Mouse (Mus musculus): ENCODE results near the gene Clcnkb. TPM values are rescaled to one million over a fixed set of nuclear protein-coding genes. Genes with fewer than 3 reads are reported as not detected.

The Clcnkb gene
- polyA plus RNA-seq, 1 experiment from 2014 or later: not detected

DNA sequence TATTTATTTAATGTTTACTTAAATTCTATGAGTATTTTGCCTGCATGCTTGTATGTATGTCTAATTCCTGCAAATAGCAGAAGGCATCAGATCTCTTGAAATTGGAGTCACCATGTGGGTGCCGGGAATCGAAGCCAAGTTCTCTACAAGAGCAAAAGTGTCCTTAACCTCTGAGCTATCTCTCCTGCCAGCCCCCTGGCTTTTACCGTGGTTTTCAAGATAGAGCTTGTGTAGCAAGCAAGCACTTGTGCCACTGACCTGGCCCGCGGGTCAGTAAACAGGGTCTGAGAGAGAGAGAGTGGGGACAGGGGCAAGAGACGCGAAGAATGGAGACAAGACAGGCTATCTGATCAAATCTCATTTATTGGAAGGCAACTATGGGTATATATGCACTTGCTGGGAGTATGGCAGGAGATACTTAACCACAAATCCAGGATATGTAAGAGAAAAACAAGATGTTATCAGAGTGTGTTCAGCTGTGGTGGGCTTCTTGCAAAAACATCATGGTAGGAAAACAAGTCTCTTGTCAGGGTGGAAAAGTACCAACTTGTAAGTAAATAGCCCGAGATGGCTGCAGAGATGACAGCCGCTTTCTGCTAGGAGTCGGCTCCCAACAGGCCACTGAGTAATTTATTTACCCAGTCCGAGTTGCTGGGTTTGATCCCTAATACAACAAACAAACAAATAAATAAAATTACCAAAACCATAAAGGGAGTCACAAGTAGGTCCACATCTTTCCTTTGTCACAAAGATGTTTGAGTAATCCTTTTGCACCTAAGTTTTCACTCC, 28.0 kb upstream of the Clcnkb start:
- peak overlapping the region; percentile 95; the same call in 1 of the 2 replicates for H3K9ac ChIP-seq (ENCODE audit: low read length)
- WGBS: 51% methylated on average over 11 of the region's 11 CpGs
- H3K9me3 ChIP-seq (replicated peaks; ENCODE audit: control insufficient read depth, low read length): no peaks in the 10 kb centered on the region
- no peak overlapping the region for H3K27ac ChIP-seq (ENCODE audit: low read depth, low read length)
- peaks cover 4% of the 10 kb centered on the region for H3K4me1 ChIP-seq (ENCODE audit: control insufficient read depth, insufficient read depth, low read length)
- H3K4me3 ChIP-seq (ENCODE audit: low read depth, low read length): peak overlapping the region; percentile 96
- peaks cover 22% of the 10 kb centered on the region for H3K36me3 ChIP-seq (ENCODE audit: control insufficient read depth, insufficient read depth, low read length)
- ATAC-seq (no peak), DNase-seq (ENCODE audit: low spot score) (no peak)
- H3K4me2 ChIP-seq (ENCODE audit: low read length): peak overlapping the region; percentile 50
- H3K27me3 ChIP-seq (replicated peaks; ENCODE audit: control insufficient read depth, insufficient read depth, low read length): no peaks in the 10 kb centered on the region

DNA sequence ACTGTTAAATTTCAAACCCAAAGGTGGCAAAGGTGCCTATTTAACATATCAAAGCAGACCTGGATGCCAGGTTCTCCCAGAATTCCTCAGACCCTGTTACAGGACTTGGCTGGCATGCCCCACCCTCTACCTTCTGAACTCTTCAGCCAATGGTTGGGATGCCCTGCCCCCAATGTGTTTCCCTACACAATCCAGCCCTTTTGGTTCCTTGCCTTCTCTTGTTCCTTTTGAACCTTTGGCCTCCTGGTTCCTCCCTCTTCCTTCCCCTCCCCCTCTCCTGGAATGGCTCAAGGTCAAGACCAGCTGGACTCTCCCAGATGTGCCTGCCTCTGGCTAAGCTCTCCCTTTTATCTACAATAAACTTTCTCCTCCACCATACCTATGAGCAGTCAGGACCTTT, 25.1 kb upstream of the Clcnkb start:
- H3K9ac ChIP-seq (ENCODE audit: low read length): no peak overlapping the region
- H3K36me3 ChIP-seq (ENCODE audit: control insufficient read depth, insufficient read depth, low read length): no peaks in the 10 kb centered on the region
- no peaks in the 10 kb centered on the region for H3K27me3 ChIP-seq (replicated peaks; ENCODE audit: control insufficient read depth, insufficient read depth, low read length)
- H3K4me1 ChIP-seq (ENCODE audit: control insufficient read depth, insufficient read depth, low read length): peaks cover 4% of the 10 kb centered on the region
- no peaks in the 10 kb centered on the region for H3K9me3 ChIP-seq (replicated peaks; ENCODE audit: control insufficient read depth, low read length)
- DNase-seq (ENCODE audit: low spot score) (no peak), ATAC-seq (no peak)
- no peak overlapping the region for H3K4me3 ChIP-seq (ENCODE audit: low read depth, low read length)
- H3K4me2 ChIP-seq (ENCODE audit: low read length): no peak overlapping the region
- H3K27ac ChIP-seq (ENCODE audit: low read depth, low read length): no peak overlapping the region

- DNase-seq (ENCODE audit: low spot score) (no peak), ATAC-seq (no peak)
- no peak overlapping the region for H3K9ac ChIP-seq (ENCODE audit: low read length)
- no peak overlapping the region for H3K4me2 ChIP-seq (ENCODE audit: low read length)
- H3K9me3 ChIP-seq (replicated peaks; ENCODE audit: control insufficient read depth, low read length): no peaks in the 10 kb centered on the region
- H3K4me1 ChIP-seq (ENCODE audit: control insufficient read depth, insufficient read depth, low read length): no peaks in the 10 kb centered on the region
- H3K27me3 ChIP-seq (replicated peaks; ENCODE audit: control insufficient read depth, insufficient read depth, low read length): no peaks in the 10 kb centered on the region
- H3K4me3 ChIP-seq (ENCODE audit: low read depth, low read length): no peak overlapping the region
- no peaks in the 10 kb centered on the region for H3K36me3 ChIP-seq (ENCODE audit: control insufficient read depth, insufficient read depth, low read length)
- H3K27ac ChIP-seq (ENCODE audit: low read depth, low read length): no peak overlapping the region
- WGBS: 86% methylated on average over 12 of the region's 12 CpGs
Measured at GRCm38 (mm10) chr4:141439083-141439803, 23.4 kb upstream of the Clcnkb start.

DNA sequence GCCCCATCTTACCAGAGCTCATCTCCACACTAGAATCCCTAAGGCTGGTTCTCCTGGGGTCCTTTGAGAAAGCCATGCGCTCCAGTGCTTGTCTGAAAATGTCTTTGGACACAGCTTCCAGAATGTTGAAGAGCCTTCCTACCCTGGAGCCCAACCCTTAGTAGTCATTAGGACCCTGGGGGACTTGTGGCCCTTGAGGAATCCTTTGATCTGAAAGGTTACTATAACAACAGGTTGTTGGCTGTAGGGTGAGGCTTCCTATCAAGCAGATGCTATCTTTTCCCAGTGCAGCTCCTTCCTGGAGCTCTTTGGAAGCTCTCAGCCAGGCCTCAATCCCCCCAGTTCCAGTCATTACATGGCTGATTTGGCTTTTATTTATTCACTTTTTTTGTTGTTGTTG, 20.2 kb upstream of the Clcnkb start, which contains the start of gene Srarp:
TSS of gene Srarp (minus strand) at position 132 of the 400 bp plus-strand sequence.
- H3K27ac ChIP-seq (ENCODE audit: low read depth, low read length): no peak within 1 kb of the TSS

GRCm38 (mm10) chr4:141433191-141433590, 17.4 kb upstream of the Clcnkb start:
- Histone ChIP-seq H3K36me3 (ENCODE audit: control insufficient read depth, insufficient read depth, low read length) (no peaks in the 10 kb centered on the region), H3K27ac (ENCODE audit: low read depth, low read length) (no peak overlapping the region), H3K9ac (ENCODE audit: low read length) (no peak overlapping the region), H3K4me2 (ENCODE audit: low read length) (no peak overlapping the region), H3K4me1 (ENCODE audit: control insufficient read depth, insufficient read depth, low read length) (no peaks in the 10 kb centered on the region), H3K27me3 (replicated peaks; ENCODE audit: control insufficient read depth, insufficient read depth, low read length) (no peaks in the 10 kb centered on the region), H3K4me3 (ENCODE audit: low read depth, low read length) (no peak overlapping the region), H3K9me3 (replicated peaks; ENCODE audit: control insufficient read depth, low read length) (no peaks in the 10 kb centered on the region)
- WGBS: 83% methylated on average over 18 of the region's 18 CpGs
- DNase-seq (ENCODE audit: low spot score): no peak
- ATAC-seq: no peak

More for the DNA sequence above, 20.2 kb upstream of the Clcnkb start, which contains the start of gene Srarp:
- WGBS: 92% methylated on average over 1 of the region's 1 CpGs
- ATAC-seq (no peak), DNase-seq (ENCODE audit: low spot score) (no peak)
- H3K4me3 ChIP-seq (ENCODE audit: low read depth, low read length): no peak within 1 kb of the TSS
- H3K36me3 ChIP-seq (ENCODE audit: control insufficient read depth, insufficient read depth, low read length): no peaks in the 10 kb centered on the region
- no peaks in the 10 kb centered on the region for H3K9me3 ChIP-seq (replicated peaks; ENCODE audit: control insufficient read depth, low read length)
- H3K27me3 ChIP-seq (replicated peaks; ENCODE audit: control insufficient read depth, insufficient read depth, low read length): no peaks in the 10 kb centered on the region
- no peaks in the 10 kb centered on the region for H3K4me1 ChIP-seq (ENCODE audit: control insufficient read depth, insufficient read depth, low read length)
- H3K4me2 ChIP-seq (ENCODE audit: low read length): no peak within 1 kb of the TSS
- H3K9ac ChIP-seq (ENCODE audit: low read length): no peak within 1 kb of the TSS

- DNase-seq (ENCODE audit: low spot score) (no peak), ATAC-seq (no peak)
- Histone ChIP-seq H3K9ac (ENCODE audit: low read length) (no peak overlapping the region), H3K9me3 (replicated peaks; ENCODE audit: control insufficient read depth, low read length) (no peaks in the 10 kb centered on the region), H3K4me3 (ENCODE audit: low read depth, low read length) (no peak overlapping the region), H3K27ac (ENCODE audit: low read depth, low read length) (no peak overlapping the region), H3K4me1 (ENCODE audit: control insufficient read depth, insufficient read depth, low read length) (no peaks in the 10 kb centered on the region), H3K4me2 (ENCODE audit: low read length) (no peak overlapping the region), H3K27me3 (replicated peaks; ENCODE audit: control insufficient read depth, insufficient read depth, low read length) (no peaks in the 10 kb centered on the region), H3K36me3 (ENCODE audit: control insufficient read depth, insufficient read depth, low read length) (no peaks in the 10 kb centered on the region)
- WGBS: 64% methylated on average over 14 of the region's 14 CpGs
Measured at GRCm38 (mm10) chr4:141432666-141433065, 16.9 kb upstream of the Clcnkb start.

DNA sequence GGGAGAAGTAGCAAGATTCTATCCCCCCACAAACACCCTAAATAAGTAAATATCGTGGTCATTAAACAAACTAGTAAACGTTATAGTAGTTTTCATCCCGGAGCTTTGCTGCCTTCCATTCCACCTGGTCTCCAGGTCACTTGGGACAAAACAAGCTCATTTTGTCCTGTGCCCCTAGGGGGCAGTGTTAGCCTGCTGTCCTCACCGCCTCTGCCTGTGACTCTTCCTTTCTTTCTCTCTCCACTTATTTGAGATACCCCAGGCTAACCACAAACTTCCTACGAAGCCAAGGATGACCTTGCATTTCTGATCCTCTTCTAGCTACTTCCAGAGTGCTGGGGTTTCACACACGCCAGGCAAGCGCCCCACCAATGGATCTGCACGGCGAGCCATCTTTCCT, 15.2 kb upstream of the Clcnkb start:
- H3K4me1 ChIP-seq (ENCODE audit: control insufficient read depth, insufficient read depth, low read length): no peaks in the 10 kb centered on the region
- no peaks in the 10 kb centered on the region for H3K36me3 ChIP-seq (ENCODE audit: control insufficient read depth, insufficient read depth, low read length)
- no peak overlapping the region for H3K4me3 ChIP-seq (ENCODE audit: low read depth, low read length)
- no peaks in the 10 kb centered on the region for H3K27me3 ChIP-seq (replicated peaks; ENCODE audit: control insufficient read depth, insufficient read depth, low read length)
- no peaks in the 10 kb centered on the region for H3K9me3 ChIP-seq (replicated peaks; ENCODE audit: control insufficient read depth, low read length)
- WGBS: 46% methylated on average over 9 of the region's 9 CpGs
- ATAC-seq (no peak), DNase-seq (ENCODE audit: low spot score) (peak; percentile 72)
- H3K4me2 ChIP-seq (ENCODE audit: low read length): no peak overlapping the region
- no peak overlapping the region for H3K9ac ChIP-seq (ENCODE audit: low read length)
- H3K27ac ChIP-seq (ENCODE audit: low read depth, low read length): no peak overlapping the region

DNA sequence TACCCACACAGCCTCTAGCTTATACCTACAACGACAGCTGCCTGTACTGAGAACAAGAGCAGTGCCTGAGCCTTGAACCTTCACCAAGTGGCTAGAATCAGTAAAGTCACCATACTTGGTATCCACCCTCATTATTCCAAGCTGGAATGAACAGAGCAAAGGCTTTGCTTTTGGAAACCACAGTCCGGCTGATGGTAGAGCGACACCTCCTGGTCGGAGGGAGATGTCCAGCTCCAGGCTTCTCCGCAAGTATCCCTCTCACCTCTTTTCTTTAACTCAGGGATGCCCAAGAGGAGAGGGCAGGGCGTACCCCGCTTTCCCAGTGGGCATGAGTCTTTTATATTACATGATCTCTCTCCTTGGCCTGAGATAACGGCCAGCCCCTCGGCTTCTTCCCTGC, 14.0 kb upstream of the Clcnkb start:
- Histone ChIP-seq H3K4me2 (ENCODE audit: low read length) (no peak overlapping the region), H3K9ac (ENCODE audit: low read length) (no peak overlapping the region), H3K27me3 (replicated peaks; ENCODE audit: control insufficient read depth, insufficient read depth, low read length) (no peaks in the 10 kb centered on the region), H3K9me3 (replicated peaks; ENCODE audit: control insufficient read depth, low read length) (no peaks in the 10 kb centered on the region), H3K4me1 (ENCODE audit: control insufficient read depth, insufficient read depth, low read length) (no peaks in the 10 kb centered on the region), H3K27ac (ENCODE audit: low read depth, low read length) (no peak overlapping the region), H3K4me3 (ENCODE audit: low read depth, low read length) (no peak overlapping the region), H3K36me3 (ENCODE audit: control insufficient read depth, insufficient read depth, low read length) (no peaks in the 10 kb centered on the region)
- DNase-seq (ENCODE audit: low spot score) (no peak), ATAC-seq (no peak)
- 52% methylated on average over 9 of the region's 9 CpGs for WGBS

DNA sequence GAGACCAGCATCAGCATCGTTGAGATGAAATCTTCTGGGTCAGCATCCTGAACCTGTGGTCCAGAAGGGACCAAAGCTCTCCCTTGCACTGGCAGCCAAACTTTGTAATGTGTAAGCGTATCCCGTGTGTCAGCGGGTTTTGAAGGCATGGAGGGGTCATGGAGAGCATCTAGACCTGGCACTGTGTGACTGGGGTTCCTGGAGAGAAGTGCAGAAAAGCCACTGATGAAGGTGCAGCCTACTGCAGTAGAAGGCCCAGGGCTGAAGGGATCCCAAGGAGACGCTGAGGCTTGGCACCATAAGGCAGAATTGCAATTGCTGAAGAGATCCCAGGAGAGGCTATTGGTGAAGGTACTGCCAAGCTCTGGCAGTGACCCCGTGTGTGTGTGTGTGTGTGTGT, 13.6 kb upstream of the Clcnkb start:
- no peak for ATAC-seq
- Histone ChIP-seq H3K36me3 (ENCODE audit: control insufficient read depth, insufficient read depth, low read length) (no peaks in the 10 kb centered on the region), H3K4me1 (ENCODE audit: control insufficient read depth, insufficient read depth, low read length) (no peaks in the 10 kb centered on the region), H3K9me3 (replicated peaks; ENCODE audit: control insufficient read depth, low read length) (no peaks in the 10 kb centered on the region), H3K27ac (ENCODE audit: low read depth, low read length) (no peak overlapping the region), H3K9ac (ENCODE audit: low read length) (no peak overlapping the region), H3K4me2 (ENCODE audit: low read length) (no peak overlapping the region), H3K27me3 (replicated peaks; ENCODE audit: control insufficient read depth, insufficient read depth, low read length) (no peaks in the 10 kb centered on the region), H3K4me3 (ENCODE audit: low read depth, low read length) (no peak overlapping the region)
- DNase-seq (ENCODE audit: low spot score): no peak
- 83% methylated on average over 6 of the region's 6 CpGs for WGBS

All from forebrain, embryonic 14.5 days (tissue).